Mouse (Mus musculus) brain, embryonic 14.5 days (tissue): ENCODE measurements around the gene Slc4a3.

Experiments
- CTCF ChIP-seq: fragments of 200-500 bp; IDR thresholded peaks from 2 replicates; pipeline ENCODE4 v1.5.1; 2012; ENCODE audit warnings: inconsistent platforms, mild to moderate bottlenecking, moderate library complexity, borderline replicate concordance; ENCODE audit not compliant: insufficient read depth, insufficient read length; ENCODE audit errors: extremely low read depth
- POLR2A ChIP-seq: fragments of 200-500 bp; IDR thresholded peaks from 2 replicates; pipeline ENCODE4 v1.6.1; 2012; ENCODE audit warnings: mild to moderate bottlenecking, inconsistent platforms, borderline replicate concordance; ENCODE audit not compliant: poor library complexity, insufficient read depth, insufficient read length, severe bottlenecking; ENCODE audit errors: extremely low read depth

- no peak for TF ChIP-seq POLR2A
- TF ChIP-seq CTCF: no peak
These were observed 27.6 kb downstream of the Slc4a3 start for GRCm38 (mm10) chr1:75573715-75574114.
